ENCODE assay signal across 21 mouse cellular contexts in genomic region chr6:108136286-108136685, GRCm38 (mm10). TPM values are rescaled to one million over a fixed set of nuclear protein-coding genes. Genes with fewer than 3 reads are reported as not detected.
DNase-seq lines count a peak whose midpoint lies in the region; ATAC-seq and TF ChIP-seq lines count a peak whose summit lies in the region.
"Had no signal": no experiment of that assay in that cellular context is flagged by ENCODE, and none has a peak within 500 bp of the region (broad histone marks: within the 10 kb centered on the region; RNA-seq: fewer than 3 reads in every experiment).

No protein-coding gene starts in this region.

- H3K4me2 ChIP-seq in liver, postnatal 0 days (ENCODE audit: low read depth, low read length): no peak overlapping the region
- H3K4me2 ChIP-seq in liver, embryonic 11.5 days: no peak overlapping the region
- H3K4me2 ChIP-seq: embryonic facial prominence, embryonic 13.5 days; forebrain, embryonic 12.5 days; heart, embryonic 11.5 days; heart, embryonic 15.5 days; hindbrain, embryonic 14.5 days; intestine, embryonic 15.5 days had no signal

- DNase-seq in liver, postnatal 0 days: no peak
- DNase-seq in liver, embryonic 11.5 days (ENCODE audit: low spot score): no peak
- DNase-seq in NIH3T3 (ENCODE audit: low read depth): peak; percentile 65
- peak; percentile 37 for DNase-seq in adrenal gland, postnatal 10 days
- DNase-seq in embryo, embryonic 10.5 days (ENCODE audit: low spot score): no peak
- DNase-seq in ovary, postnatal 14 days (ENCODE audit: low spot score): no peak
- DNase-seq in kidney, postnatal 4 days: no peak
- DNase-seq: cerebellum, adult 11-12 months; cerebellum, adult 9-10 months; cerebellum, postnatal 25 days; gastrocnemius, postnatal 10 days; heart, adult 2 months; kidney, adult 18-20 months had no signal

- peak; percentile 56 for TF ChIP-seq EP300 in liver, postnatal 0 days (IDR thresholded peaks at IDR 0.05; ENCODE audit: low read depth)

- H3K9ac ChIP-seq in liver, postnatal 0 days (replicated peaks): no peak overlapping the region
- H3K9ac ChIP-seq in liver, embryonic 11.5 days (ENCODE audit: low read depth, low read length): no peak overlapping the region
- H3K9ac ChIP-seq: embryonic facial prominence, embryonic 13.5 days; forebrain, embryonic 12.5 days; heart, embryonic 15.5 days; hindbrain, embryonic 14.5 days; intestine, embryonic 15.5 days had no signal

- peak; percentile 89 for ATAC-seq in liver, postnatal 0 days
- no peak for ATAC-seq in liver, embryonic 11.5 days (replicated peaks; ENCODE audit: low FRiP score)
- ATAC-seq: forebrain, embryonic 16.5 days; intestine, embryonic 15.5 days had no signal

- 64% methylated on average over 1 of the region's 1 CpGs for WGBS in liver, postnatal 0 days (ENCODE audit: insufficient replicate concordance)
- WGBS in liver, embryonic 11.5 days: 93% methylated on average over 1 of the region's 1 CpGs

- no peaks in the 10 kb centered on the region for H3K9me3 ChIP-seq in liver, postnatal 0 days (ENCODE audit: low read length)
- no peaks in the 10 kb centered on the region for H3K9me3 ChIP-seq in liver, embryonic 11.5 days (ENCODE audit: control insufficient read depth, low read length)
- H3K9me3 ChIP-seq: embryonic facial prominence, embryonic 13.5 days; forebrain, embryonic 12.5 days; heart, embryonic 15.5 days; hindbrain, embryonic 10.5 days; intestine, embryonic 15.5 days had no signal

- no peaks in the 10 kb centered on the region for H3K27me3 ChIP-seq in liver, postnatal 0 days (ENCODE audit: insufficient read depth, low read length)
- no peaks in the 10 kb centered on the region for H3K27me3 ChIP-seq in liver, embryonic 11.5 days (replicated peaks; ENCODE audit: control insufficient read depth, insufficient read depth, low read length)
- H3K27me3 ChIP-seq: embryonic facial prominence, embryonic 13.5 days; forebrain, embryonic 12.5 days; heart, embryonic 15.5 days; intestine, embryonic 15.5 days had no signal

- H3K4me3 ChIP-seq in liver, postnatal 0 days (ENCODE audit: low read depth, low read length): no peak overlapping the region
- no peak overlapping the region for H3K4me3 ChIP-seq in liver, embryonic 11.5 days (ENCODE audit: low read depth, low read length)
- H3K4me3 ChIP-seq: embryonic facial prominence, embryonic 13.5 days; forebrain, embryonic 12.5 days; heart, adult 2 months; heart, embryonic 15.5 days; hindbrain, embryonic 10.5 days; intestine, embryonic 15.5 days had no signal

- peak overlapping the region; percentile 66 for H3K27ac ChIP-seq in liver, postnatal 0 days (ENCODE audit: low read depth)
- H3K27ac ChIP-seq in liver, embryonic 11.5 days (ENCODE audit: low read depth, low read length): no peak overlapping the region
- H3K27ac ChIP-seq: embryonic facial prominence, embryonic 13.5 days; forebrain, embryonic 12.5 days; heart, adult 2 months; heart, embryonic 15.5 days; hindbrain, embryonic 10.5 days; hindbrain, embryonic 14.5 days; intestine, embryonic 15.5 days had no signal

- H3K36me3 ChIP-seq in liver, postnatal 0 days (replicated peaks; ENCODE audit: insufficient read depth, low read length): no peaks in the 10 kb centered on the region
- H3K36me3 ChIP-seq in liver, embryonic 11.5 days (ENCODE audit: control insufficient read depth, insufficient read depth, low read length): no peaks in the 10 kb centered on the region; the same call in 1 of the 2 replicates
- H3K36me3 ChIP-seq: embryonic facial prominence, embryonic 13.5 days; forebrain, embryonic 12.5 days; heart, embryonic 15.5 days; intestine, embryonic 15.5 days had no signal

- TF ChIP-seq CTCF in liver, postnatal 0 days (IDR thresholded peaks at IDR 0.05; ENCODE audit: low read depth): no peak

- H3K4me1 ChIP-seq in liver, postnatal 0 days (ENCODE audit: insufficient read depth): peaks cover 3% of the 10 kb centered on the region; the same call in 1 of the 2 replicates
- no peaks in the 10 kb centered on the region for H3K4me1 ChIP-seq in liver, embryonic 11.5 days (replicated peaks; ENCODE audit: control insufficient read depth, insufficient read depth, low read length)
- H3K4me1 ChIP-seq: embryonic facial prominence, embryonic 13.5 days; forebrain, embryonic 12.5 days; heart, embryonic 15.5 days; hindbrain, embryonic 10.5 days; intestine, embryonic 15.5 days had no signal

RNA-seq across cellular contexts. Expression of gene Sumf1, which starts 49.1 kb away (rescaled TPM):
- 12.0 and 13.0 TPM in 2 replicates for polyA plus RNA-seq in liver, postnatal 0 days (2015; fragmentation: Nextera tagmentation; extraction: Ambion mirVana)
- polyA plus RNA-seq in liver, embryonic 11.5 days (2014; fragmentation: Nextera tagmentation; extraction: Ambion mirVana): 16.2 and 17.6 TPM in 2 replicates
- total RNA-seq in adrenal gland, postnatal 10 days (2021): 10 to 100 TPM; 25.9 to 27.6 TPM

Comparison
In these comparisons a context has a peak if more than half of its experiments do, and no peak if none do; other contexts are left out.
1. DNase-seq: peak in NIH3T3 (single experiment) and adrenal gland, postnatal 10 days (single experiment); none in liver, postnatal 0 days (single experiment), liver, embryonic 11.5 days (single experiment), embryo, embryonic 10.5 days (single experiment), ovary, postnatal 14 days (single experiment) and kidney, postnatal 4 days (0 of 2).